Mouse (Mus musculus): Measurements from ENCODE around the gene Insm2. TPM values are rescaled to one million over a fixed set of nuclear protein-coding genes. Genes with fewer than 3 reads are reported as not detected.
"Not testable (repeated sequence)": the region's sequence is repeated elsewhere in the genome, so short reads cannot be mapped to it uniquely, and the experiment has no call there.

Insm2 gene
- total RNA-seq, 2 experiments from 2014 or later, result 0.12 to 0.13 TPM

DNA sequence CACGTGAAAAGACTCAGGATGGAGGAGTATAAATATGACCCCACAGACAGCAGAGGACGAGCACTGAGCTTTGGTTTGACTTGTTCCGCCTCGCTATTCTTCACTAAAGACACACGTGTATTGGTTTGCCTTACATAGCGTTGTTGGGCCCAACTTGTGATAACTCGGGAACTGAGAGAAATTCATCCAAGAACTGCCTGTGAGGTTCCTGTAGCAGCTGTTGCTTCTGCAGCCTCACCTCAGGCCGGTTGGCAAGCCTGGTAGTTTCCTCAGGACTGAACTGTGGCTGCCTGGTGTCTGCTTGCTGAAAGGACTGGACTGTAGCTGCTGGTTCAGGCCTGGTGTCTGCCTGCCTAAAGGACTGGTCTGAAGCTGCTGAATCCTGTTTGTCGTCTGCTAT lies 28.6 kb upstream of the Insm2 start:
- TF ChIP-seq CTCF (conservative IDR thresholded peaks at IDR 0.05), result no peak
- DNase-seq (ENCODE audit: low spot score in 2 of 2), result no peak
- Histone ChIP-seq H3K4me3 (no peak overlapping the region), H3K27ac (no peak overlapping the region)

DNA sequence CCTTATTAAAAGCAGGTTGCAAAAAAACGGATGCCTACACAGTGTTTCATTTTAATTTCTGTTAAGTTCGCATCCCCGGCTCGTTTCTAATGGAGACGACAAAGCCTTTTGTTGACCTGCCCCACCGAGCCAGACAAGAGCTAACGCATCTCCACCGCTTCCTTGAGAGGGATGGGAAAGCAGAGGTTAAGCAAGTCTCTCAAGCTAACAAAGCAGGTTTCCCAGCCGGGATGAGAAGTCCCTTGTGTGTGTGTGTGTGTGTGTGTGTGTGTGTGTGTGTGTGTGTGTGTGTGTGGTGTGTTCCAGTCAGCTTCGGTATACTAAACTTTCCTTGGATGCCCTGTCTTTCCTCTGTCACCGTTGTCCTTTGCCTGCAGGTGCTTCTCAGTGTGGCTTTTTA lies 28.0 kb upstream of the Insm2 start:
- Histone ChIP-seq H3K27ac (no peak overlapping the region), H3K4me3 (no peak overlapping the region)
- no peak for TF ChIP-seq CTCF (conservative IDR thresholded peaks at IDR 0.05)
- DNase-seq (ENCODE audit: low spot score in 2 of 2), result no peak

DNA sequence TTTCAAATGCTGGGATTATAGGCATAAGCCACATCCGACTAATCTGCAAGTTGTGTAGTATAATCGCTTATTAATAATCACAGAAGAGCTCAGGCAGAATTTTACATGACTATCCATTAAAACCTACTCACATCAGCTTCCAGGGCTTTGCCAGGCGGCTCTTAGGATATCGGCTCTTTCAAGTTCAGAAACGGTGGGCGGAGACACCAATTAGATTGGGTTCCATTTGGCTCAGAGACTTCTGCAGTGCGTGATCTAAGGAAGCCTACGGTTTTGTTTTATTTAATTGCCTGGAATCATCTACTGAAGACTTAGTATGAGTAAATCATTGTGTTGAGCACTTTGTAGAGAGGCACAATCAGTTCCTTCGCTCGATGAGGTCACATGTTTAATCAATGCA lies 27.6 kb upstream of the Insm2 start:
- TF ChIP-seq CTCF (conservative IDR thresholded peaks at IDR 0.05), result no peak
- DNase-seq (ENCODE audit: low spot score in 2 of 2), result no peak
- Histone ChIP-seq H3K4me3 (no peak overlapping the region), H3K27ac (no peak overlapping the region)

DNA sequence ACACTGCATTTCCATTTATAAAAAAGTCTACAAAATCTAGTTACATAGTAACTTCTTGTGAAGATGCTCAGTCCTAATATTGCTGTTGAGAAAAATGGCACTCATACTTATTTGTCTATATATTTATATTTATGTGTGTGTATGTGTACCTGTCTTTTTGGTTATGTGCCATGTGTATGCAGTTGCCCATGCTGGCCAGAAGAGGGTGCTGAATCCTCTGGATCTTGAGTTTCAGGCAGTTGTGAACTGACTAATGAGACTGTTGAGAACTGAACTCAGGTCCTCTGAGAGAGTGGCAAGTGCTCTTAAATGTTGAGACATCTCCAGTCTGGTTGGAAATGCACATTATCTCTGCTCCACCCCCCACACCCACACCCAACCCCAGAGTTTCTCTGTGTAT lies 26.1 kb upstream of the Insm2 start:
- TF ChIP-seq CTCF (conservative IDR thresholded peaks at IDR 0.05), result peak; percentile 55
- Histone ChIP-seq H3K27ac (no peak overlapping the region), H3K4me3 (no peak overlapping the region)
- DNase-seq (ENCODE audit: low spot score in 2 of 2), result no peak

DNA sequence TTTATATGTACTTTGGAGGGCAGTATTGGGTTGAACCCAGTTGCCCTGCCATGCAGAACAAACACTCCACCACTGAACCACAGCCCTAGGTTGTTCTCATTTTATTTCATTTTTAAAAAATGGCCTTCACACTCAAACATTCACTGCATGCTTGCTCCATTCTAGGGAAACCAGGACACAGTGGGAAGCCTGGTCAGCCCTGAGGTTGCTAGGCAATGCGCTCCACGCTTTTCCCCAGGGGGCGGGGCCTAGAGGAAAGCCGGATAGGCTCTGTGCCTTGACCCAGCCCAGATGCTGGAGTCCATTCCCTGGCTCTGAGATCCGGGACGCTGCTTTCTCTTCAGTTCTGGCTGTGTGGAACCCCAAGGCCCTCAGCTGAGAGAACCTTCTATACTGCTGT lies 25.4 kb upstream of the Insm2 start:
- H3K4me3 ChIP-seq, result no peak overlapping the region
- no peak for DNase-seq (ENCODE audit: low spot score in 2 of 2)
- no peak for TF ChIP-seq CTCF (conservative IDR thresholded peaks at IDR 0.05)
- H3K27ac ChIP-seq, result no peak overlapping the region

GRCm38 (mm10) chr12:55586936-55587335 lies 12.3 kb upstream of the Insm2 start:
- H3K27ac ChIP-seq; H3K4me3 ChIP-seq; DNase-seq (ENCODE audit: low spot score in 2 of 2): not testable (repeated sequence)

- no peak for DNase-seq (ENCODE audit: low spot score in 2 of 2)
- Histone ChIP-seq H3K27ac (no peak overlapping the region), H3K4me3 (peak overlapping the region; percentile 57)
- no peak for TF ChIP-seq CTCF (conservative IDR thresholded peaks at IDR 0.05)
Observed at GRCm38 (mm10) chr12:55598537-55598886, 715 bp upstream of the Insm2 start.

DNA sequence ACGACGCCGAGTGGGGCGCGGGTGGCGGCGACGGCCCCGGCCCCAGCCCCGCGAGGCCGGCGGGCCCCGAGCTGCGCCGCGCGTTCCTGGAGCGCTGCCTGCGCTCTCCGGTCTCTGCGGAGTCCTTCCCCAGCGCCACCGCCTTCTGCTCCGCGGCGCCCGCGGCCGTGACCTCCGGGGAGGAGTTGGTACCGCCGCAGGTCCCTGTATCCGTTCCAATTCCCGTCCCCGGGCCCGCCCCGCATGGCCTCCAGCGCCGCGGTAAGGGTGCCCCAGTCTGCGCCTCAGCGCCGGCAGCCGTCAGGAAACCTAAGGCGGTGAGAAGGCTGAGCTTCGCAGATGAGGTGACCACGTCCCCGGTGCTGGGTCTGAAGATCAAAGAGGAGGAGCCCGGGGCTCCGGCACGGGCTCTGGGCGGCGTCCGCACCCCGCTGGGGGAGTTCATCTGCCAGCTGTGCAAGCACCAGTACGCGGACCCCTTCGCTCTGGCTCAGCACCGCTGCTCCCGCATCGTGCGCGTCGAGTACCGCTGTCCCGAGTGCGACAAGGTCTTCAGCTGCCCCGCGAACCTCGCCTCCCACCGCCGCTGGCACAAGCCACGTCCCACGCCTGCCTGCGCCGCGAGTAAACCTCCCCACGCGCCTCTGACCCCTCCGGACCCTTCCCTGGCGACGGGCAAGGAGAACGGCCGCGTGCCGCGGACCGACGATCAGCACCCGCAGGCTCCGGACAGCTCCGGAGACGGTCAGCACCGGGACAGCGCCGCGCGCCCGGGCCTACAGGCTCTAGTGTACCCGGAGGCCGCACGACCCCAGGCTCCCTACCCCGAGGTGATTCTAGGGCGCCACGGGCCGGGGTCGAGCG lies 644 bp downstream of the Insm2 start:
- H3K27ac ChIP-seq, result no peak overlapping the region
- peak in 1 of 2 experiments; percentile 18 for DNase-seq (ENCODE audit: low spot score in 2 of 2)
- H3K4me3 ChIP-seq, result peak overlapping the region; percentile 57
- TF ChIP-seq CTCF (conservative IDR thresholded peaks at IDR 0.05), result no peak

DNA sequence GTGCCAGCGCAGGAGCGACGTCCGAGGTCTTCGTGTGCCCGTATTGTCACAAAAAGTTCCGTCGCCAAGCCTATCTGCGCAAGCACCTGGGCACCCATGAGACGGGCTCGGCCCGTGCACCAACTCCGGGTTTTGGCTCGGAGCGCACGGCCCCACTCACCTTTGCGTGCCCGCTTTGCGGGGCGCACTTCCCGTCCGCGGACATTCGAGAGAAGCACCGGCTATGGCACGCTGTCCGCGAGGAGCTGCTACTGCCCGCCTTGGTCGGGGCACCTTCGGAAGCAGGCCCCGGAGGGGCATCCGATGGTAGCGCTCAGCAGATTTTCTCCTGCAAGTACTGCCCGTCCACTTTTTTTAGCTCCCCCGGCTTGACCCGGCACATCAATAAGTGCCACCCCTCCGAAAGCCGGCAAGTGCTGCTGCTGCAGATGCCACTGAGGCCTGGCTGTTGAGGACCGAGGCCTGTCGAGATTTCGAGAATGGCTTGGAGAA lies 1.3 kb downstream of the Insm2 start:
- no peak overlapping the region for H3K27ac ChIP-seq
- H3K4me3 ChIP-seq, result no peak overlapping the region; the same call in 1 of the 2 replicates
- peak in 1 of 2 experiments; percentile 12 for DNase-seq (ENCODE audit: low spot score in 2 of 2)
- no peak for TF ChIP-seq CTCF (conservative IDR thresholded peaks at IDR 0.05)

GRCm38 (mm10) chr12:55604411-55604810 lies 5.2 kb downstream of the Insm2 start:
- H3K4me3 ChIP-seq, result no peak overlapping the region
- TF ChIP-seq CTCF (conservative IDR thresholded peaks at IDR 0.05), result no peak

GRCm38 (mm10) chr12:55607902-55608301 lies 8.7 kb downstream of the Insm2 start:
- Histone ChIP-seq H3K4me3 (no peak overlapping the region), H3K27ac (no peak overlapping the region)
- no peak for DNase-seq (ENCODE audit: low spot score in 2 of 2)
- no peak for TF ChIP-seq CTCF (conservative IDR thresholded peaks at IDR 0.05)

More at GRCm38 (mm10) chr12:55604411-55604810, 5.2 kb downstream of the Insm2 start:
- no peak overlapping the region for H3K27ac ChIP-seq
- no peak for DNase-seq (ENCODE audit: low spot score in 2 of 2)

- Histone ChIP-seq H3K4me3 (no peak overlapping the region), H3K27ac (no peak overlapping the region)
- no peak for DNase-seq (ENCODE audit: low spot score in 2 of 2)
- TF ChIP-seq CTCF (conservative IDR thresholded peaks at IDR 0.05), result no peak
Observed at GRCm38 (mm10) chr12:55610812-55611211, 11.6 kb downstream of the Insm2 start.

DNA sequence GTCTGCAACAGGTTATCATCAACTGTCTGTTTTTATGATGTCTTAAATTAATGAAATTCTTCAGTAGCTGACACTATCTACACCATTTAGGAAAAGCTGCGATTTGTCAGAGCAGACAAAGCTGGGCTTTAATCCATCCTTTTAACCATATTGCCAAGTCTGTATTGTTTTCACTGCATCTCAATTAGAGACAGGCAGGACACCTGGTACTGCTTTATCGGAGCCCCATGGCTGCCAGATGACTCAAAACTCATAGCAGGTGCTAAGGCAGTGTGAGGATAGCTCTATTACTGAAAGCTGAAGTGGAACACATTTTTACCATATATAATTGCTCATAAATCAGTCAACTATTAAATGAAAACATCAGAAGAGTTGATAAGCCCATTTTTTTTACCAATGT lies 21.1 kb downstream of the Insm2 start:
- H3K27ac ChIP-seq, result no peak overlapping the region
- DNase-seq (ENCODE audit: low spot score in 2 of 2), result peak; percentile 23 to 41
- no peak for TF ChIP-seq CTCF (conservative IDR thresholded peaks at IDR 0.05)
- H3K4me3 ChIP-seq, result no peak overlapping the region

GRCm38 (mm10) chr12:55622615-55623245 lies 23.5 kb downstream of the Insm2 start:
- DNase-seq (ENCODE audit: low spot score in 2 of 2), result peak; percentile 36 to 45
- no peak for TF ChIP-seq CTCF (conservative IDR thresholded peaks at IDR 0.05)
- H3K27ac ChIP-seq, result peak overlapping the region; percentile 50
- H3K4me3 ChIP-seq, result no peak overlapping the region

Measured in layer of hippocampus, adult 2 months (tissue).